Mouse (Mus musculus) liver, embryonic 14.5 days (tissue): ENCODE data around the gene Rsu1.

Experiments
- CTCF ChIP-seq: IDR thresholded peaks from 2 replicates; pipeline ENCODE4 v1.5.1; 2016; ENCODE audit warnings: antibody characterized with exemption, low read depth, control low read depth
- EP300 ChIP-seq: IDR thresholded peaks from 2 replicates; pipeline ENCODE4 v1.6.1; 2016; ENCODE audit warnings: antibody characterized with exemption, low read depth

- TF ChIP-seq CTCF, result no peak
- no peak for TF ChIP-seq EP300
Measured at GRCm38 (mm10) chr2:13072243-13072642, 199.0 kb downstream of the Rsu1 start.
